Mouse (Mus musculus) CD4-positive, CD25-positive, alpha-beta regulatory T cell, adult 4 months (primary cell): ENCODE data around the gene Gm27179. TPM values are rescaled to one million over a fixed set of nuclear protein-coding genes. Genes with fewer than 3 reads are reported as not detected.
"Not testable (repeated sequence)": the region's sequence is repeated elsewhere in the genome, so short reads cannot be mapped to it uniquely, and the experiment has no call there.

Experiments used
- ATAC-seq: one replicate; pipeline ENCODE4 v1.8.0; 2017
- polyA plus RNA-seq, 2 experiments: library from polyadenylated mRNA; unstranded; fragments of 100-300 nt; shearing (Covaris generic); gene quantifications; one replicate each; pipeline ENCODE4 v1.2.1; 2017

Gm27179 gene
- polyA plus RNA-seq, 2 experiments from 2014 or later: not detected

GRCm38 (mm10) chr14:69473322-69473721 lies 39.0 kb downstream of the Gm27179 start:
- not testable (repeated sequence) for ATAC-seq

GRCm38 (mm10) chr14:69470122-69470708 lies 42.1 kb downstream of the Gm27179 start:
- not testable (repeated sequence) for ATAC-seq

GRCm38 (mm10) chr14:69467612-69468366 lies 44.6 kb downstream of the Gm27179 start:
- ATAC-seq: not testable (repeated sequence)

GRCm38 (mm10) chr14:69464465-69464864 lies 47.9 kb downstream of the Gm27179 start:
- ATAC-seq: not testable (repeated sequence)

Other genes with a start within 250 kb of the Gm27179 start
- gene Synb, start 218.2 kb downstream of the Gm27179 start, polyA plus RNA-seq: not detected
- gene Gm16867, start 9.2 kb downstream of the Gm27179 start, polyA plus RNA-seq: 1 to 10 TPM in 1 of 2 experiments, not detected in 1; 2.1 TPM
- gene Entpd4b, start 42.9 kb upstream of the Gm27179 start, polyA plus RNA-seq: 1 to 10 TPM; 6.5 to 6.9 TPM